Mouse (Mus musculus) R1 (cell line): ENCODE data around the gene Ptpn18.
"Not testable (repeated sequence)": the region's sequence is repeated elsewhere in the genome, so short reads cannot be mapped to it uniquely, and the experiment has no call there.

ENCODE experiments used
- DNase-seq: peaks from one replicate; pipeline ENCODE4 v3.0.0-alpha.2; 2018; ENCODE audit warnings: low read depth, low spot score

The Ptpn18 gene

GRCm38 (mm10) chr1:34459284-34460060 lies at the start of gene Ptpn18:
Ptpn18 (plus strand) TSS chr1:34459762.
- DNase-seq: peak; percentile 95

- DNase-seq: no peak
These were observed 31.1 kb upstream of the Ptpn18 start for GRCm38 (mm10) chr1:34428466-34428865.

GRCm38 (mm10) chr1:34429281-34429680 lies 30.3 kb upstream of the Ptpn18 start:
- DNase-seq: no peak

GRCm38 (mm10) chr1:34430981-34431380 lies 28.6 kb upstream of the Ptpn18 start:
- no peak for DNase-seq

GRCm38 (mm10) chr1:34431431-34431830 lies 28.1 kb upstream of the Ptpn18 start:
- no peak for DNase-seq

- peak; percentile 48 for DNase-seq
These were observed 27.2 kb upstream of the Ptpn18 start for GRCm38 (mm10) chr1:34432411-34432775.

- DNase-seq: peak; percentile 67
These were observed 26.6 kb upstream of the Ptpn18 start for GRCm38 (mm10) chr1:34432776-34433481.

GRCm38 (mm10) chr1:34433891-34434521 lies 25.6 kb upstream of the Ptpn18 start:
- DNase-seq: peak; percentile 76

GRCm38 (mm10) chr1:34434660-34435160 lies 24.9 kb upstream of the Ptpn18 start:
- DNase-seq: peak; percentile 85

GRCm38 (mm10) chr1:34435371-34436120 lies 24.0 kb upstream of the Ptpn18 start:
- DNase-seq: no peak

- no peak for DNase-seq
These were observed 23.2 kb upstream of the Ptpn18 start for GRCm38 (mm10) chr1:34436374-34436773.

- DNase-seq: not testable (repeated sequence)
These were observed 22.2 kb upstream of the Ptpn18 start for GRCm38 (mm10) chr1:34437366-34437765.

GRCm38 (mm10) chr1:34438381-34439051 lies 21.0 kb upstream of the Ptpn18 start:
- peak; percentile 51 for DNase-seq

- peak; percentile 100 for DNase-seq
These were observed 20.2 kb upstream of the Ptpn18 start, which contains the start of the genes Ccdc115 and Imp4 for GRCm38 (mm10) chr1:34439215-34439960. Ccdc115 (minus strand) TSS chr1:34439672. Imp4 (plus strand) TSS chr1:34439851.

GRCm38 (mm10) chr1:34439961-34440630 lies 19.5 kb upstream of the Ptpn18 start:
- DNase-seq: no peak

- DNase-seq: no peak
These were observed 16.4 kb upstream of the Ptpn18 start for GRCm38 (mm10) chr1:34443124-34443523.

- peak; percentile 37 for DNase-seq
These were observed 1.1 kb upstream of the Ptpn18 start for GRCm38 (mm10) chr1:34458431-34458830.

GRCm38 (mm10) chr1:34460061-34460441 lies 489 bp downstream of the Ptpn18 start:
- DNase-seq: no peak

GRCm38 (mm10) chr1:34462766-34463165 lies 3.2 kb downstream of the Ptpn18 start:
- DNase-seq: peak; percentile 86
